Mouse (Mus musculus): ENCODE data around the gene Cdkn2d.
"Not testable (repeated sequence)": the region's sequence is repeated elsewhere in the genome, so short reads cannot be mapped to it uniquely, and the experiment has no call there.

The Cdkn2d gene

GRCm38 (mm10) chr9:21319503-21319902 lies 28.3 kb upstream of the Cdkn2d start:
- no peak for DNase-seq (ENCODE audit: extremely low read depth, insufficient read length, low spot score)

GRCm38 (mm10) chr9:21318792-21319191 lies 27.6 kb upstream of the Cdkn2d start:
- DNase-seq (ENCODE audit: extremely low read depth, insufficient read length, low spot score), result no peak

- no peak for DNase-seq (ENCODE audit: extremely low read depth, insufficient read length, low spot score)
Measured at GRCm38 (mm10) chr9:21316696-21317095, 25.5 kb upstream of the Cdkn2d start.

GRCm38 (mm10) chr9:21315421-21315820 lies 24.2 kb upstream of the Cdkn2d start:
- no peak for DNase-seq (ENCODE audit: extremely low read depth, insufficient read length, low spot score)

- no peak for DNase-seq (ENCODE audit: extremely low read depth, insufficient read length, low spot score)
Measured at GRCm38 (mm10) chr9:21314367-21315140, 23.3 kb upstream of the Cdkn2d start.

- DNase-seq (ENCODE audit: extremely low read depth, insufficient read length, low spot score), result peak; percentile 70
Measured at GRCm38 (mm10) chr9:21313394-21313793, 22.2 kb upstream of the Cdkn2d start.

GRCm38 (mm10) chr9:21312134-21312533 lies 20.9 kb upstream of the Cdkn2d start, which contains the start of gene Ap1m2:
Gene Ap1m2 (minus strand): TSS chr9:21312337.
- DNase-seq (ENCODE audit: extremely low read depth, insufficient read length, low spot score), result no peak

- no peak for DNase-seq (ENCODE audit: extremely low read depth, insufficient read length, low spot score)
Measured at GRCm38 (mm10) chr9:21311695-21312094, 20.5 kb upstream of the Cdkn2d start.

- DNase-seq (ENCODE audit: extremely low read depth, insufficient read length, low spot score), result no peak
Measured at GRCm38 (mm10) chr9:21309150-21309741, 18.0 kb upstream of the Cdkn2d start.

- no peak for DNase-seq (ENCODE audit: extremely low read depth, insufficient read length, low spot score)
Measured at GRCm38 (mm10) chr9:21305065-21305464, 13.9 kb upstream of the Cdkn2d start.

GRCm38 (mm10) chr9:21299014-21299413 lies 7.8 kb upstream of the Cdkn2d start:
- no peak for DNase-seq (ENCODE audit: extremely low read depth, insufficient read length, low spot score)

- DNase-seq (ENCODE audit: extremely low read depth, insufficient read length, low spot score), result no peak
Measured at GRCm38 (mm10) chr9:21292271-21292670, 1.1 kb upstream of the Cdkn2d start.

- not testable (repeated sequence) for DNase-seq (ENCODE audit: extremely low read depth, insufficient read length, low spot score)
Measured at GRCm38 (mm10) chr9:21291868-21292267, 661 bp upstream of the Cdkn2d start.

GRCm38 (mm10) chr9:21290589-21290988 lies 618 bp downstream of the Cdkn2d start:
- DNase-seq (ENCODE audit: extremely low read depth, insufficient read length, low spot score), result no peak

GRCm38 (mm10) chr9:21289337-21289671 lies 1.9 kb downstream of the Cdkn2d start:
- DNase-seq (ENCODE audit: extremely low read depth, insufficient read length, low spot score), result no peak

- DNase-seq (ENCODE audit: extremely low read depth, insufficient read length, low spot score), result no peak
Measured at GRCm38 (mm10) chr9:21288404-21289336, 2.5 kb downstream of the Cdkn2d start.

GRCm38 (mm10) chr9:21287571-21288402 lies 3.4 kb downstream of the Cdkn2d start, which contains the start of gene Kri1:
Gene Kri1 (minus strand): TSS chr9:21287969.
- DNase-seq (ENCODE audit: extremely low read depth, insufficient read length, low spot score), result peak; percentile 99

- no peak for DNase-seq (ENCODE audit: extremely low read depth, insufficient read length, low spot score)
Measured at GRCm38 (mm10) chr9:21286753-21287152, 4.5 kb downstream of the Cdkn2d start.

- no peak for DNase-seq (ENCODE audit: extremely low read depth, insufficient read length, low spot score)
Measured at GRCm38 (mm10) chr9:21283994-21284393, 7.2 kb downstream of the Cdkn2d start.

GRCm38 (mm10) chr9:21283591-21283990 lies 7.6 kb downstream of the Cdkn2d start:
- no peak for DNase-seq (ENCODE audit: extremely low read depth, insufficient read length, low spot score)

Data from 3134 (cell line).